Mouse (Mus musculus): ENCODE measurements around the gene Bod1. TPM values are rescaled to one million over a fixed set of nuclear protein-coding genes. Genes with fewer than 3 reads are reported as not detected.

The Bod1 gene
- polyA plus RNA-seq, 1 experiment: 158 TPM

DNA sequence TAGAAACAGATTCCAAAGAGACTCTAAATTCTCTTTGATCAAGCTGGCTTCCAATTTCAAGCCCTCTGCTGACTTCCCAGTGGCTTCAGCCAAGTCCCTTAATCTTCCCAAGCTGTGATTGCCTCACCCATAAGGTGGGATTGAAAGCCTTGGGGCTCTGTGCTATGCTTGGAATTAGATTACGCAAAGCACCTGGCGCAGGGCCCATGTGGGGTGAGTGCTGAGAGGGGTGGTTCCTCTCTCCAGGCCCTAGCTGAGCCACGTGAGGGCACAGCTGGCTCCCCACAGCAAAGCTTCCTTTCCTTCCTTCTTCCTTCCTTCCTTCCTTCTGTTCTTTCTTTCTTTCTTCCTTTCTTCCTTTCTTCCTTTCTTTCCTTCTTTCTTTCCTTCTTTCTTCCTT, 54.4 kb downstream of the Bod1 start:
- TF ChIP-seq CTCF (IDR thresholded peaks at IDR 0.05; ENCODE audit: extremely low read depth, insufficient read depth, low read length): no peak
- no peak for TF ChIP-seq POLR2A (IDR thresholded peaks at IDR 0.05; ENCODE audit: extremely low read depth, insufficient read depth, low read length)
- Histone ChIP-seq H3K4me3 (ENCODE audit: insufficient read depth, low read length) (no peak overlapping the region), H3K27ac (ENCODE audit: insufficient read depth, low read length) (no peak overlapping the region), H3K4me1 (ENCODE audit: control insufficient read depth, insufficient read depth, low read length) (no peaks in the 10 kb centered on the region)

DNA sequence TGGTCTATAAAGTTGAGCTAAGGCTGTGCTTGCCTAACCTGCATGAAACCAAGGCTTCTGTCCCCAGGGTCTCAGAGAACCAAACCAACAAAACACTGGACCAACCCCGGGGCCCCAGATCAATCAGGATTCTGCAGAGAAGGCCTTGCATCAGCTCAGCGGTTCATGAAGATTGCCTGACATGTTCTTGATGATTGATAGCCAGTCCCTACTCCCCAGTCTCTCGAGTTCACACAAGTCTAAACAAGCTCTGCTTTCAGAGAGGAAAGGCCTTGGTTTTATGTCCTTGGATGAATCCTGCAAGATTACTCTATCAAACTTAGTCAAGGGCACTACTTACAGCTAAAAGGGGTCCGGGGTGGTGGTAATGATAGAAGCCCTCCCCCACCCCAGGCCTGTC, 55.0 kb downstream of the Bod1 start:
- Histone ChIP-seq H3K4me1 (ENCODE audit: control insufficient read depth, insufficient read depth, low read length) (no peaks in the 10 kb centered on the region), H3K4me3 (ENCODE audit: insufficient read depth, low read length) (no peak overlapping the region), H3K27ac (ENCODE audit: insufficient read depth, low read length) (no peak overlapping the region)
- no peak for TF ChIP-seq CTCF (IDR thresholded peaks at IDR 0.05; ENCODE audit: extremely low read depth, insufficient read depth, low read length)
- no peak for TF ChIP-seq POLR2A (IDR thresholded peaks at IDR 0.05; ENCODE audit: extremely low read depth, insufficient read depth, low read length)

Other genes with a start within 250 kb of the Bod1 start
- 52.1 and 53.5 TPM in 2 replicates for gene Cpeb4, start 200.3 kb upstream of the Bod1 start, polyA plus RNA-seq (2012; rRNA removed)